Mouse (Mus musculus) layer of hippocampus, postnatal 25 days (tissue): ENCODE measurements at regions not wholly inside any gene's neighbourhood (a gene's known extent, or its start where the extent isn't known, plus 50 kb on each side); places are given as distances from the start of the nearest gene placed in this dataset.

Source experiments
- DNase-seq, 2 experiments: peaks; one replicate each; pipeline ENCODE4 v3.0.0; 2022; ENCODE audit warnings: mixed read lengths in 2 of 2, low spot score in 1 of 2; ENCODE audit errors: extremely low spot score in 1 of 2

GRCm38 (mm10) chr14:102883344-102884122 is 98.9 kb downstream of the Kctd12 start:
- no peak for DNase-seq

DNA sequence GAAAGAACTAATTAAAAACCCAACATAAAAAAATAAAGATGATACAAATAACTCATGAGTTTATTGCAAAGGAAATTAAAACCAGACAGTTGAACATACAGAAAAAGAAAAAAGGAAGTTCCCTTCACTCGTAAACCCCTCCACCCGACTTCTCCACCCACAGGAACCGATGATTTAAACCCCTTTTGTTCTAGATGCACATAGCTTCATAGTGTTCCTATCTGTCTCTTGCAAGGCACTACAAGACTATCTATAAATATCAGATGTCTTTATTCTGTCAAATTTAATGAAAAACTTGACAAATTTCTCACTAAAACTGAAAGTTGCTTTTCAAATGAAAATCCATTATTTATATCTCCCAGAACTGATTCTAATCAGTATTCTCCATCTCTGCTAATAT is 100.2 kb downstream of the Kctd12 start:
- DNase-seq, result no peak

DNA sequence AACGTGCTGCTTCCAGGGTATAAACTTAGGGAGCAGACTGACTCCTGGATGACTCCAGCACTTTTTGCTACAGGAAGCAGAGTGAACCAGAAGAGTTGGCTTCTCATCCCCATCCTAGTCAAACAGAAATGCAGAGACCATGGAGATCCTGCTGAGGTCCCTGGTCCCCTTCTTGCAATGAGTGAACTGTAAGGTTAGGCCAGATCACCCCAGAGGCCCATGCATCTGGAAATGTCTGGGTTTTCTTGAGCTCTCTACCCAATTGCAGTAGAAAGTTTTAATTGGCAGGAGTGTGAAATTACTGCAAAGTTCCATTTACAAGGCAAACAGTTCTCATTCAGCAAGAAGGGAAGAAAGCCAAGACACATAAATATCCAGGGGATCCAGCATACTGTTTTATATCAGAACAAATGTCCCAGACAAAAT is 101.8 kb downstream of the Kctd12 start:
- DNase-seq, result no peak

GRCm38 (mm10) chr14:102878572-102878971 is 103.9 kb downstream of the Kctd12 start:
- no peak for DNase-seq

DNA sequence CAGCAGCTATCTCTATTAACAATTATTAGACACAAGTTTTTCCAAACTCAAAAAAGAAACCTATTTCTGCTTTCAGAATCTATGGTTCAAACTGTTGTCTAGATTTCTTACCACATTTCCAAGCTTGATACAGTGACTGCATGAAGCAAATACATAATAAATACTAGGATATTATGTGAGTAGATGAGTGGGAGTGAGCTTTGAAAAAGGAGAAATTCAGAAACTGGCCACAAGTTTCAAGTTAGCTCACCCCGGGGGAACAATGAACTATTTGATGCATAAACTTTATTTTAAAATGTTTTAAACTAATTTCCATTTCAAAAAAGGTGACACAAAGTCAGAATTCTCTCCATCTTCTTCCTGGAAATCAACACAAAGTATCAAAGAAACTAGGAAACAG is 114.3 kb downstream of the Kctd12 start:
- no peak for DNase-seq

GRCm38 (mm10) chr14:102867697-102868096 is 114.7 kb downstream of the Kctd12 start:
- DNase-seq, result no peak

DNA sequence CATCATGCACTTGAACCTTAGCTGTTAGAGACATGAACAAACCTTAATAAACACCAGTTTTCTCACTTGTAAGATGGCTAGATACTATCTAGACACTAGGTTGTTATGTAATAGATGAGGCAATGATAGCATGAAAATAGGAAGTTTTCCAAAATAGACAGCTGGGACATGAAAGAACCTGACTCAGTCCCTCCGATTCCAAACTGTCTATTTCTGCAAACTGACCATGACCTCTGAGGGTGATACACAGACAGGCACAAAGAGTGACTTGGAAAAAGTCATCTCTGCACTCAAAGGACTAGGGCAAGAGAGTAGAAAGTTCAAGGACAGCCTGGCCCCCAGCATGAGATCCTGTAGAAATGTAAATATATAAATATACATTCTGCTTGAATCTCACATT is 115.9 kb downstream of the Kctd12 start:
- DNase-seq, result no peak

GRCm38 (mm10) chr14:102861694-102862093 is 120.7 kb downstream of the Kctd12 start:
- DNase-seq, result no peak

DNA sequence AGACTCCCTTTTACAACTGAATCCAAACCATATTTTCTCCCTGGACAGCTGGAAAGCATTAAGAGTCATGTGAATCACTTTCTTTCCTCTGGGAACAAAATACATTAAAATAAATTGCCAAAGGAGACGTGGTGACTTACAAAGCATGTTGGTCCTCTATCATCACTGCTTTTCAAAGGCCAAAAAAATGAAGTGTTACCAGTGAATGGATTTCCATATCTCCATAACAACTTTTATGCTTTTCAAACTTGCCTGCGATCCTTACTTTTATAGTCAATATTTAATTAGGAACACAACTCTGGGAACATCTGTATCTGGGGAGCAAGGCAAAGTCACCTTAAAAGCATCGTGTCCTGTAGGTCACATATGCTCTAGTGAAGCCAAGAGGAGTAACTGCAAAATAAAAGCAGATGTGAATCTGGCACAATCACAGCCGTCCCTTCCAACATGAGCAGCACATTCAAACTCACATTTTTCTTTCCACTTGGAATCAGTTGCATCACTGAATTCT is 123.0 kb downstream of the Kctd12 start:
- no peak for DNase-seq

DNA sequence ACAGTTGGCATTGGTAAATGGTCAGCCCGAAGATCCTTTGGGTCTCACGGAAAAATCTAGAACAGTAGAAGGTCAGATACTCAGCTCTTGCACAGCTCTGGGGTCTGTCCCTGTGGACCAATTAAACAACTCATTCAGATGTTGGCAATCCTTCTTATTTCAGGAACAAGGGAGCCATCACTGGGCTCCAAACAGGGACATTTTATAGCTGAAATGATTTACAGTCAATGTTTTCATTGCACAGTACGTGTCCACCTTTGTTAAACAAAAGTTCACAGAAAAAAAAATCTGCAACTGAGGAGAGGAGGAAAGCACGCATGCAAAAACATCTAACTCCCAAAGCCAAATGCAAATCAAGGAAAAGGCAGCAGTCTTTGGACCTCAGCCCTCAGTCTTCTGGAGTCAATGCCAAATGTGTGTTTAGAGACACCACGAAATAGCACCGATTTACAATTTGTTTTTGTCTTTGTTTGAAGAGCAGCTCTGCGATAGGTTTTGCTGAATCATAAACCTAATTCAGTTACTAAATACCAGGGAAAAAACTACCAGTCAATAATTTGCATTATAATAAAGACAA is 127.1 kb downstream of the Kctd12 start:
- DNase-seq, result no peak

GRCm38 (mm10) chr14:102843700-102844099 is 138.7 kb downstream of the Kctd12 start:
- no peak for DNase-seq

DNA sequence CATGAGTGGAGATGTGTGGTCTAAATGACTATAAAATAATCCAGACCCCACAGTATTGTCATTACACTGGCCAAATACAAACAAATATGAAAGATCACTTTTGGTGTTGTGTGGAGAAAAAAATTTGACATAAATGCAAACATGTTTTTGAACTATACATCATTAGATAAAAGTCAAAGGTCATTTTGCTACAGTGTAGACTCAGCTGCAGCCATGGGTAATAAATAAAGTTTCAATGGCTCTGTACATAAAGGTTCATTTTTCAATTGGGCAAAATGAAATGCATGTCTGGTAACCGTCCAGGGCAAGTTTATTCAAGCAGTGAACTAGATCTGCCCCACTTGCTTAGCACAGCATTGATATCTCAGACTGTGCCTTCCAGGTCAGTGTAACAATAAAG is 144.8 kb downstream of the Kctd12 start:
- DNase-seq, result no peak

GRCm38 (mm10) chr14:102835118-102835769 is 147.2 kb downstream of the Kctd12 start:
- no peak for DNase-seq

GRCm38 (mm10) chr14:102828442-102828841 is 154.0 kb downstream of the Kctd12 start:
- DNase-seq, result no peak

- DNase-seq, result no peak
Observed at GRCm38 (mm10) chr14:102827756-102828384, 154.6 kb downstream of the Kctd12 start.

DNA sequence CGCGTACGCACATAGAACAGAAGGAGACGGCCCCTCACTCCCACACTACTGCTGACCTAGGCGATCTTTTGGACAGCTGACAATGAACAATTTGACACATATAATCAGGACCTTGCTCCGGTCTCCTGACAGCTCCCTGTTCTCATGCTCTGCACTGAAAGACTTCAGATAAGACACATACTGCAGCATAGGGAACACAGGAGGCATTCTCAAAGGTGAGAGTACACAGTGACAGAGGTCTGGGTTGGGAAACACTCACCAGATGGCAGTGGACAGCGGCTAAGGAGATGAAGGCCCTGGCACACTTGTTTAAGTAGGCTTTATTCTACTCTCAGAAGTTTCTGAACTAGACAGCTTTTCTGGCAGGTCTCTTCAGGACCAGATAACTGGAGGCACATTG is 156.9 kb downstream of the Kctd12 start:
- DNase-seq, result no peak

DNA sequence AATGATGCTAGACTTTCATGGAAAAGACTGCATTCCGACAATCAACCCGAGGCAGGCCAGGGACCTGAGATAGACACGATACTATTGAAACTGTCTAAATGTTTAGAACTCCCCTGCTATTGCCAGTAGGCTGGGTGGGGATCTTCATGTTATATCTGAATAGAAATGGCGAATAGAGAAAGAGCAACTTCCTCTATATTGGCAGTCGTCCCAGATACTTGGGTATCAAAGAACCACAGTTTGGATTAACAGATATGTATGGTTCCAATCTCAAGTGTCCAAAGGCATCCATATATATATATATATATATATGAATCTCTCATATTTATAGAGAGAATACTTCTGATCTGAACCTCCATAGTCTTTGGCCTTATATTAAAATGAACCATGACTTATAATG is 161.8 kb downstream of the Kctd12 start:
- no peak for DNase-seq

- DNase-seq, result no peak
Observed at GRCm38 (mm10) chr14:102811678-102812081, 170.8 kb downstream of the Kctd12 start.

GRCm38 (mm10) chr14:102811022-102811421 is 171.4 kb downstream of the Kctd12 start:
- DNase-seq, result no peak

DNA sequence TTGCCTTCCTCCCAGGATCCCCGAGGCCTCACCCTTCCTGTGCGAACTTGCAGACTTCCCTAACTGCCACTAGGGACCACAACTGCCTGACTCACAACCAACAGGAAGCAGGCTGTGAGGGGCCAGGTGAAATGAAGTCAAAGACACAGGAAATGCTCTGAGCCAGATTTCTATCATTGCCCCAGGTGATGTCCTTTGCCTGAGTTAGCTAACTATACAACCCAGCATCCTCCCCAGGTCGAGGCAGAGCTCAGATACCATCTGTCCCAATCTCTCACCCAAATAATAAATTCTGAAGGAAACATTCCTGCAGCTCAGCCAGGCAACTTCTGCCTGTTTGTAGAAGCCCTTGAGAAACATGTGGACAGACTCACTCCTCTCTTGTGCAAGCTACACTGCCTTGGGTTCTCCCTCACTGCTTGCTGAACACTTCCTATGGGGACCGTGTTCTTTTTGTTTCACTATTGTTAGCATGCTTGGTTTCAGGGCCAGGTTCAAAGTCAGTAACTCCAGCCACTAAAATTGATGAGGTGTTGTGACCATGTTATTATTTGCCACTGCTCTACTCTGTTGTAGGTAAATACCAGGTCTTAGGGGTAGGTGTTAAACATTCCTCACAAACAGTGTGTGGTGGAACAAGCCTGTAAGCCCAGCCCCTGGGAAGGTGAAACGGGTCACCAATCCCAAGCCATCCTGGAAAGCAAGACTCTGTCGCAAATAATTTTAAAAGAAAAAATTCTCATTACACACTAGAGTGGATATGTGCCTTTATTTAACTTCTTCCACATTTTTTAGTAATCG is 172.1 kb downstream of the Kctd12 start:
- DNase-seq, result no peak
